Mouse (Mus musculus) thymus, postnatal 14 days (tissue): ENCODE measurements around the gene Ssbp4.
A peak's percentile ranks its signal among the peaks of the same experiment; 100 is the strongest.

ENCODE experiments used
- DNase-seq: peaks from one replicate; pipeline ENCODE4 v3.0.0; 2021

Ssbp4 gene

GRCm38 (mm10) chr8:70608749-70609367 is at the start of gene Ssbp4:
TSS of gene Ssbp4 (minus strand) at chr8:70608872.
- DNase-seq: no peak

GRCm38 (mm10) chr8:70657739-70658138 is 49.1 kb upstream of the Ssbp4 start:
- DNase-seq: no peak

GRCm38 (mm10) chr8:70657214-70657613 is 48.5 kb upstream of the Ssbp4 start:
- no peak for DNase-seq

- no peak for DNase-seq
Observed at GRCm38 (mm10) chr8:70656193-70656790, 47.6 kb upstream of the Ssbp4 start.

- DNase-seq: no peak
Observed at GRCm38 (mm10) chr8:70655469-70655868, 46.8 kb upstream of the Ssbp4 start.

- DNase-seq: no peak
Observed at GRCm38 (mm10) chr8:70654121-70654520, 45.4 kb upstream of the Ssbp4 start.

GRCm38 (mm10) chr8:70653226-70653625 is 44.6 kb upstream of the Ssbp4 start:
- DNase-seq: peak; percentile 69

- no peak for DNase-seq
Observed at GRCm38 (mm10) chr8:70650351-70650750, 41.7 kb upstream of the Ssbp4 start.

GRCm38 (mm10) chr8:70649324-70649723 is 40.7 kb upstream of the Ssbp4 start:
- DNase-seq: no peak

GRCm38 (mm10) chr8:70648921-70649320 is 40.2 kb upstream of the Ssbp4 start:
- DNase-seq: no peak

GRCm38 (mm10) chr8:70648164-70648442 is 39.4 kb upstream of the Ssbp4 start:
- DNase-seq: no peak

- DNase-seq: no peak
Observed at GRCm38 (mm10) chr8:70647343-70648163, 38.9 kb upstream of the Ssbp4 start.

GRCm38 (mm10) chr8:70646775-70647174 is 38.1 kb upstream of the Ssbp4 start:
- no peak for DNase-seq

GRCm38 (mm10) chr8:70646369-70646768 is 37.7 kb upstream of the Ssbp4 start:
- no peak for DNase-seq

GRCm38 (mm10) chr8:70645501-70646224 is 37.0 kb upstream of the Ssbp4 start:
- no peak for DNase-seq

- peak; percentile 41 for DNase-seq
Observed at GRCm38 (mm10) chr8:70644065-70644464, 35.4 kb upstream of the Ssbp4 start.

GRCm38 (mm10) chr8:70643019-70643418 is 34.3 kb upstream of the Ssbp4 start:
- no peak for DNase-seq

- no peak for DNase-seq
Observed at GRCm38 (mm10) chr8:70638752-70639151, 30.1 kb upstream of the Ssbp4 start.

GRCm38 (mm10) chr8:70636838-70637237 is 28.2 kb upstream of the Ssbp4 start:
- DNase-seq: no peak

GRCm38 (mm10) chr8:70635527-70635926 is 26.9 kb upstream of the Ssbp4 start:
- DNase-seq: no peak

GRCm38 (mm10) chr8:70634066-70634465 is 25.4 kb upstream of the Ssbp4 start:
- no peak for DNase-seq

GRCm38 (mm10) chr8:70632346-70632892 is 23.7 kb upstream of the Ssbp4 start, which contains the start of gene Gdf15:
TSS of gene Gdf15 (minus strand) at chr8:70632456.
- DNase-seq: no peak

GRCm38 (mm10) chr8:70631436-70631835 is 22.8 kb upstream of the Ssbp4 start:
- no peak for DNase-seq
